Mouse (Mus musculus) lung, adult 2 months (tissue): ENCODE data around the gene Arhgef39. TPM values are rescaled to one million over a fixed set of nuclear protein-coding genes. Genes with fewer than 3 reads are reported as not detected.

ENCODE experiments used
- DNase-seq: peaks from one replicate; pipeline ENCODE4 v3.0.0; 2022
- H3K4me1 ChIP-seq: fragments of 200-500 bp; 2 replicates; pipeline ENCODE4 v1.6.1; 2011; ENCODE audit warnings: low read length; ENCODE audit not compliant: control insufficient read depth, insufficient read depth
- H3K4me3 ChIP-seq: fragments of 200-500 bp; replicated peaks from 2 replicates; pipeline ENCODE3; 2011; ENCODE audit warnings: low read depth, mild to moderate bottlenecking, control low read depth, low read length; ENCODE audit errors: extremely low read depth
- CTCF ChIP-seq: fragments of 200-500 bp; IDR thresholded peaks from 2 replicates; pipeline ENCODE4 v1.5.1; 2011; ENCODE audit warnings: mild to moderate bottlenecking, low read length, control low read depth; ENCODE audit not compliant: insufficient read depth
- POLR2A ChIP-seq: fragments of 200-500 bp; IDR thresholded peaks from 2 replicates; pipeline ENCODE4 v1.6.1; 2011; ENCODE audit warnings: low read depth, mild to moderate bottlenecking, control low read depth, low read length, borderline replicate concordance; ENCODE audit errors: extremely low read depth
- WGBS: fragments of 180-500 bp; shearing (Covaris S2); methylation state at CpG from one replicate; pipeline ENCODE4 v1.1.7; 2018; 5-methylcytosine and 5-hydroxymethylcytosine counted together
- polyA plus RNA-seq: library from polyadenylated mRNA; depleted of rRNA; stranded (reverse); fragments of >200 nt; gene quantifications from 2 replicates; pipeline ENCODE4 v1.2.3, GENCODE M21; 2012; rRNA removed

Gene Arhgef39
- polyA plus RNA-seq = 4.7 and 6.9 TPM in 2 replicates

DNA sequence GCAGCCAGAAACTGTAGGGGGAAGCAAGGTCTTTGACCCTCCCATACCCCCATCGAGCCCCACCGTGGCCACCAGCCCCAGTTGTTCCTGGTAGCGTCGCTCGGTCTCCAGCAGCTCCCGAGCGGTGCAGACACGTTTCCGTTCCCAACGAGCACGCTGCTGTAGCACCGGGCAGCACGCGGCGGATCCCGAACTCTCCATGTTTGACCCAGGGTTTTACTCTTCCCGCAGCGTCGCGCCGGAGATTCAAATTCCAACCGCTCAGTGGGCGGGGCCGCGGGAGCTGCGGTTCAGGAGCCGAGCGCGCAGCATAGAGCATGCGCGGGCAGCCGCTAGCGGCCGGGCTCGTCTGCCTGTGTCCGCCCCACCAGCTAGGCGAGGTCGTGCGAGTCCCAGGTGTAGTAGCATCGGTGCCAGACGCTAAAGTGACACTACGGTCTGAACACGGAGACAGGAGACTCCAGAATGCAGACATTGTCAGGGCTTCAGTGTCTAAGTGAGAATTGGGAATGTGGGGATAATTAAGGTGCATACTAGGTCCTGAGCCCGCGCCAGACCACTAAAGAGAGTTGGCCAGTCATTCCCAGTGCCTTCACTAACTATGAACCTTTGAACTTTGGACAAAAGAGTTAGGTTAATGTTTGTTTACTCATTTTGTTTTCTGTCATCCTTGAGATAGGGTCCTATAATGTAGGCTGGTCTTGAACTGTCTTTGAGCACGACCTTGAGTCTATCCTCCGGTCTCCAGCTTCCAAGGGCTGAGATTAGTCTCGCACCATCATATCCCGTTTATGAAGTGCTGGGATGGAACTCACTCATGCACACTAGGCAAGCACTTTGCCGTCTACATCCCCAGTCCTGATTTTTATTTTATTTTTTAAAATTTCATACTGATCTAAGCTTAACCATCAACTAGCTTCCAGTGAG lies at the start of gene Arhgef39:
TSS of gene Arhgef39 (minus strand) at position 289 of the 927 bp plus-strand sequence.
- H3K4me3 ChIP-seq = peak within 1 kb of the TSS; percentile 66
- 6% methylated on average over 50 of the region's 50 CpGs for WGBS
- TF ChIP-seq POLR2A (no peak), CTCF (no peak)
- peak; percentile 74 for DNase-seq
- H3K4me1 ChIP-seq = no peaks in the 10 kb centered on the region

DNA sequence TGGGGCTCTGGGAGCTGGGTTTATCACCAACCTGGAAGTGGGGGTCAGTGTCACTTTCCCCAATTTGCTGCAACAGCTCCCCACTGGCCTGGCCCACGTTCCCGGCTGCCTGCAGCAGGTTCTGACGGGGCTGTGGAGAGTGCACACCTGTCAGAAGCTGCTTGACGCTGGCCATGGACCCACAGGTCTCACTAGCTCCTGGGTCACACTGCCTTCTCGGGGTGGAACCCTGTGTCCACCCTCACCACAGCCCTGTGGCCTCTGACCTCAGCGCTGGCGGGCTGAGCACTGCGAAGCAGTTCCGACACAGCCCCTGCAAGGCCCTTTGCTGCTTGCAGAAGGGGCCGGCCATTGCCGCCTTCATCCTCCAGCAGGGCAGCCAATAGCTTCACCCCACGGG lies 49.6 kb upstream of the Arhgef39 start:
- Histone ChIP-seq H3K4me3 (no peak overlapping the region), H3K4me1 (no peaks in the 10 kb centered on the region)
- WGBS = 92% methylated on average over 12 of the region's 12 CpGs
- DNase-seq = no peak
- TF ChIP-seq POLR2A (no peak), CTCF (no peak)

DNA sequence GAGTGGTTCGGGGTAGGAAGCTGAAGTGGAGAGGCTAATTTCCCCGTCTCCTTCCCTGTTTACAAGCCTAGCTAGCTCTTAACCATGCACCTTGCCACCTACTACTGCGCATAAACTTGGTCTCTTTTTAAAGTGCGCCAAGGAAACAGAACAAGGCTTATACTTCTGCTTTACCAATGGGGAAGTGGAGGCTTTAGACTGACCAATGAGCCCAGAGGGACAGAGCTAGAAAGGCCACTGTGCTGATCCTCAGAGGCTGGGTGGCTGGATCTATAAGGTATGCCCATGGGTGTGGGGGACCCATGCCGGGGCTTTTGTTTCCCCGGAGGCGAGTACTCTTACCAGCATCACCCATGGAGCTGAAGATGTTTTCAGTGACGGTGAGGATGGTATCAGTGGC lies 47.7 kb upstream of the Arhgef39 start:
- H3K4me3 ChIP-seq = no peak overlapping the region
- 90% methylated on average over 8 of the region's 8 CpGs for WGBS
- H3K4me1 ChIP-seq = no peaks in the 10 kb centered on the region
- TF ChIP-seq POLR2A (no peak), CTCF (no peak)
- no peak for DNase-seq

DNA sequence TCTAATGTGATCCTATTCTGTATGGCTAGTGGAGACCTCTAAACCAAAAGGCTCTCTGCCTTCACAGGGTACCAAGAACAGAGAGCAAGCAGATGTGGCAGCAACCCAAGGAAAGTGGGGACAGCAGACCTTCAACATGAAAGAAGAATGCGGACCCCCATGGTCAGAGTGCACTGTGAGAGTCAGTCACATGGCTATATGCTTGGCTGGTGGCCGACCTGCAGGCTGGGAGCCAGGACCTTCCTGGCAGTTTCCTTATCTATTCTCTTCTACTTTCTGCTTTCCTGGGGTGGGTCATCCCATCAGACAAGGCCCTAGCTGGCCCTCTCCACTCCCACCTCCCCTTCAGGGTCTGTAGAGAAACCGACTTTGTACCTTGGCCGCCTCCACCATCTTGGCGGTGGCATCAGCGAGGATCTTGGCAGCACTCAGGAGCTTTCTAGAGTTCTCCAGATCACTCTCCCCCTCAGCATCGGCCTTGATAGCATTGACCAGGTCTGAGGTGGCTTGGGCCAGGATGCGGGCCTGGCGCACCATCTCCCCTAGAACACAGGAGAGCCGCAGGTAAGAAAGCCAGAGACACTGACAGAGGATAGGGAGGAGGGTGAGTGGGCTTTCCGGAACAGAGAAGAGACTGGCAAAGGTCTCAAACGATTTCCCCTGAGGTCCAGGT lies 47.0 kb upstream of the Arhgef39 start:
- no peak for DNase-seq
- 86% methylated on average over 12 of the region's 12 CpGs for WGBS
- no peak for TF ChIP-seq CTCF
- no peak for TF ChIP-seq POLR2A
- Histone ChIP-seq H3K4me1 (no peaks in the 10 kb centered on the region), H3K4me3 (no peak overlapping the region)

DNA sequence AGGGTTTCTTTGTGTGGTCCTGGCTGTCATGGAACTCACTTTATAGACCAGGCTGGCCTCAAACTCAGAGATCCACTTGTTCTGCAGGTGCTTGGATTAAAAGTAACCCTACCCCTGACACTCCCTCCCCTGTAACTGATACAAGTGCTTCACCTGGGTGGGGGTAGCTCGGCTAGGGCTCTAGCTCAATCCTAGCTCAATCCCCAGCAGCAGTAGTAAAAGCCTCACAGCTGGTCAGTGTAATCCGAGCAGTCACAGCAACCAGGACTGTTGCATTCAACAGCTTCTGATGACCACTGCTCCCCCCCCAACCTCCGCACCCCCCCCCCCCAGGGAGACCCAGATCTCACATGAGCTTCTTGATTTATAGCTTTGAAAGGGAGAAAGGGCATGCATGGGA lies 42.5 kb upstream of the Arhgef39 start:
- Histone ChIP-seq H3K4me3 (no peak overlapping the region), H3K4me1 (no peaks in the 10 kb centered on the region)
- no peak for DNase-seq
- 80% methylated on average over 3 of the region's 3 CpGs for WGBS
- TF ChIP-seq CTCF = no peak
- TF ChIP-seq POLR2A = no peak

DNA sequence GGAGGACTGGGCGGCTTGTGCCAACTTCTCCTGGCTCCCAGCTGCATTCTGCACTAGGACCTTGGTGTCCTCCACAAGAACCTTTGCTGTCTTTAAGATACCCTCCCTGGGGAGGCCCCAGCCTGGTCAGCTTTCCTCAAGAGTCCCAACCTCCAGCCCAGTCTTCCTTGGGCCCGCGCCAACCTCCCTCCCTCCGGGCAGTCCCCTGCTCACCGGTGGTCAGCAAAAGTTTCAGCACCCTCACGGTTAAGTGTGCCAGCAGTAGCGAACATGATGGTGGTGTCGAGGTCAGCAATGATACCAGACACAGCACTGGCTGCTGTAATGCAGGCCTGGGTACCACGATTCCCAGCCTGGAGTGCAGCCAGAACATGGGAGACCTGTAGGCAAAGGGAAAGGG lies 36.5 kb upstream of the Arhgef39 start:
- H3K4me1 ChIP-seq = no peaks in the 10 kb centered on the region
- 89% methylated on average over 9 of the region's 9 CpGs for WGBS
- DNase-seq = no peak
- no peak for TF ChIP-seq CTCF
- TF ChIP-seq POLR2A = no peak
- no peak overlapping the region for H3K4me3 ChIP-seq

DNA sequence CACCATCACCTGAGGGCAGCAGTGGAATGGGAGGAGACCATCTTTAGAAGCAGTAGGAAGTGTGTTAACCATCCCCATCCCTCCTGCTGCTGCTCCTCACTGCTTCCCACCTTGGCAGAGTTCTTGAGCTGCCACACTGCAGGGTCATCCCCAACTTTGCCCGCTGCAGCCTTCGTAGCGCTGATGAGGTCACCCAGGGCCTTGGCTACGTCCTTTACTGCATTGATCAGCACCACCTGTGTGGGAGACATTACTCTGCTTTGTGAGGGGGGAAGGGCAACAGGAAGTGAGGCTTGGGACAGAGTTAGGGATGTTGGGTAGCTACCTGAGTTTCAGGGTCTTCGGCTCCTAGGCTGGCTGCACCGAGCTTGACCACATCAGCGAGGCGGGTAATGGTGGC lies 36.1 kb upstream of the Arhgef39 start:
- Histone ChIP-seq H3K4me1 (no peaks in the 10 kb centered on the region), H3K4me3 (no peak overlapping the region)
- no peak for DNase-seq
- no peak for TF ChIP-seq POLR2A
- no peak for TF ChIP-seq CTCF
- WGBS = 95% methylated on average over 8 of the region's 8 CpGs

DNA sequence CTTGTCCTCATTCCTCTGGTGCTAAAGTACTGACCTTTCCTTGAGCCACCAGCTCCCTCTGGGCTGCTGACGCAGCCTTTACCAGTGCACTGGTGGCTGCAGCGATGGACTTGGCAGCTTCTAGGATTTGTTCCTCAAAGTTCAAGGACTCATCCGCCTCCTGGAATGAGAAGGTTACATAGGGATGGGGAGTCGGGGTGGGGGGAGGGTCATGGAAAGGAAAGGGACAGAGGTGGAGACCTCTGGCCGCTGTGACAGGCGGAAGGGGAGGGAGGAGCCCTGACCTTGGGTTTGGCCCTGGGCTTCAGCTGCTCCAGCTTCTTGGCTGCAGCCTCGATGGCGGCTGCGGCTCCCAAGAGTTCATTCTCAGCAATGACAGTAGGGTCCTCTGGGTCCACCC lies 33.8 kb upstream of the Arhgef39 start:
- TF ChIP-seq POLR2A (no peak), CTCF (no peak)
- WGBS = 75% methylated on average over 9 of the region's 9 CpGs
- no peak overlapping the region for H3K4me3 ChIP-seq
- DNase-seq = no peak
- H3K4me1 ChIP-seq = no peaks in the 10 kb centered on the region

DNA sequence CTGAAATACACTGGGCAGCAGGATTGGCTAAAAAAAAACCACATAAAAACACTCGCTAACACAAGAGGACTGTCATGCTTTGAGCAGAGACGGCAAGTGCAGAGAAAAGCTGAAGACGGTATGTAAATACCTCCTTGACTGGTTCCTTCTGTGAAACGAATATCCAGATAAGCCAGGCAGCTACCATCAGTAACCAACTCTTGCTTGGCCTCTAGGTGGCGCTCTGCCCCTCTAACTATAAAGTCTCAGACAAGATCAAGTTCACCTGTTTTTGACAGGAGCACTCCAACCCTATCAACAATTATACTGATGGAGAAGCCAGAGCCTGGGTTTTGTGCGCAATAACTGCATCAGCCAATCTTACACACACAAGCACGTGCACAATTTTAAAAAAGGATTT lies 31.1 kb upstream of the Arhgef39 start:
- TF ChIP-seq POLR2A (no peak), CTCF (peak; percentile 70)
- 16% methylated on average over 7 of the region's 7 CpGs for WGBS
- DNase-seq = peak; percentile 75
- Histone ChIP-seq H3K4me1 (no peaks in the 10 kb centered on the region), H3K4me3 (no peak overlapping the region)

DNA sequence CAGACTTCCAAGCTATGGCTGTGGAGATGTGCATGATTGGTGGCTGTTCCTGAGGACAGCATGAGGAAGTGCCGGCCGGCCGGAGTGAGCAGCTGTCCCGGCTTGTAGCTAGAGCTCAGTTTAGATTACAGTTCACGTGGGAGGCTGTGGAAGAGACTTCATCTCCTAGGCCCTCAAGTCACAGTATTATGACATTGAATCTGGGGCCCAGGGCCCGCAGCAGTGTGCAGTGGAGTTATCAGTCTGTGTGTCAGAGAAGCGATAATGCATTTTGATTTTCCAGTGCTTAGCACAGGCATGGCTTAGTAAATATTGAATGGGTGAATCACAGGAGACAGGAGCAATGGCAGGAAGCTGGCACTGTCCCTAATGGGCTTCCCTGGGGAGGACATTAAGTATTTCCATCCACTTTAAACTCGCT lies 30.6 kb upstream of the Arhgef39 start:
- Histone ChIP-seq H3K4me1 (no peaks in the 10 kb centered on the region), H3K4me3 (no peak overlapping the region)
- TF ChIP-seq POLR2A (no peak), CTCF (no peak)
- WGBS = 30% methylated on average over 8 of the region's 8 CpGs
- DNase-seq = no peak

DNA sequence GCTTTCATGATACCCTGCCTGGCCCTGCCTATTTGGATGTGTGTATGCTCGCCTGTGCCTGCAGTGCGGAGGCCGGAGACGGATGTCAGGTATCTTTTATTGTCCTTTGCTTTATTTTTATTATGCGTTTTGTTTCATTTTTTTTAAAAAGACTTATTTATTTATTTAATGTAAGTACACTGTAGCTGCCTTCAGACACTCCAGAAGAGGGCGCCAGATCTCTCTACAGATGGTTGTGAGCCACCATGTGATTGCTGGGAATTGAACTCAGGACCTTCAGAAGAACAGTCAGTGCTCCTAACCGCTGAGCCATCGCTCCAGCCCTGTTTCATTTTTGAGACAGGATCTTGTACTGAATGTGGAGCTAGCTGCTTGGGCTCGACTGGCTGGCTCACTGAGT lies 29.0 kb upstream of the Arhgef39 start:
- no peaks in the 10 kb centered on the region for H3K4me1 ChIP-seq
- 84% methylated on average over 9 of the region's 9 CpGs for WGBS
- no peak overlapping the region for H3K4me3 ChIP-seq
- no peak for TF ChIP-seq POLR2A
- no peak for TF ChIP-seq CTCF
- DNase-seq = no peak
